Mouse (Mus musculus) cerebellum, adult 2 months (tissue): ENCODE measurements around the gene Cend1. TPM values are rescaled to one million over a fixed set of nuclear protein-coding genes. Genes with fewer than 3 reads are reported as not detected.

Experiments
- DNase-seq, 2 experiments: peaks; one replicate each; pipeline ENCODE4 v3.0.0; 2021
- H3K27ac ChIP-seq: fragments of 200-500 bp; 2 replicates; pipeline ENCODE4 v1.5.1; 2012; ENCODE audit warnings: low read length, control low read depth, inconsistent platforms; ENCODE audit not compliant: insufficient read depth
- H3K27me3 ChIP-seq: fragments of 200-500 bp; 2 replicates; pipeline ENCODE4 v1.6.1; 2012; ENCODE audit warnings: inconsistent platforms, mild to moderate bottlenecking, low read length, moderate library complexity; ENCODE audit not compliant: control insufficient read depth, insufficient read depth
- H3K4me1 ChIP-seq: fragments of 200-500 bp; 2 replicates; pipeline ENCODE4 v1.6.1; 2011; ENCODE audit warnings: low read length; ENCODE audit not compliant: control insufficient read depth, insufficient read depth
- H3K4me3 ChIP-seq: fragments of 200-500 bp; replicated peaks from 2 replicates; pipeline ENCODE3; 2011; ENCODE audit warnings: mild to moderate bottlenecking, low read depth, low read length, control low read depth; ENCODE audit not compliant: insufficient read depth
- CTCF ChIP-seq: fragments of 200-500 bp; IDR thresholded peaks from 2 replicates; pipeline ENCODE4 v1.5.1; 2011; ENCODE audit warnings: low read depth, mild to moderate bottlenecking, control low read depth, low read length, moderate library complexity, borderline replicate concordance; ENCODE audit not compliant: insufficient read depth
- POLR2A ChIP-seq: fragments of 200-500 bp; IDR thresholded peaks from 2 replicates; pipeline ENCODE4 v1.6.1; 2011; ENCODE audit warnings: low read length, control low read depth, borderline replicate concordance; ENCODE audit not compliant: insufficient read depth
- WGBS: fragments of 180-500 bp; shearing (Covaris S2); methylation state at CpG from one replicate; pipeline ENCODE4 v1.1.7; 2018; 5-methylcytosine and 5-hydroxymethylcytosine counted together
- polyA plus RNA-seq: library from polyadenylated mRNA; depleted of rRNA; stranded (reverse); fragments of >200 nt; gene quantifications from 2 replicates; pipeline ENCODE4 v1.2.3, GENCODE M21; 2012

Cend1 gene
- polyA plus RNA-seq, 1 experiment = 402 TPM

- H3K4me3 ChIP-seq = peak overlapping the region; percentile 84
- peaks cover 35% of the 10 kb centered on the region for H3K4me1 ChIP-seq
- no peaks in the 10 kb centered on the region for H3K27me3 ChIP-seq
- peak overlapping the region; percentile 98 for H3K27ac ChIP-seq
- WGBS = 7% methylated on average over 6 of the region's 6 CpGs
- peak; percentile 94 to 98 for DNase-seq
- TF ChIP-seq POLR2A (peak; percentile 63; the same call in 1 of the 2 replicates), CTCF (peak; percentile 17; the same call in 1 of the 2 replicates)
Observed at GRCm38 (mm10) chr7:141432741-141433516, 3.6 kb upstream of the Cend1 start.

GRCm38 (mm10) chr7:141432186-141432611, 2.9 kb upstream of the Cend1 start:
- WGBS = 4% methylated on average over 8 of the region's 8 CpGs
- DNase-seq = peak; percentile 70 to 74
- peak overlapping the region; percentile 85 for H3K27ac ChIP-seq
- H3K4me3 ChIP-seq = peak overlapping the region; percentile 84
- H3K4me1 ChIP-seq = peaks cover 37% of the 10 kb centered on the region
- TF ChIP-seq POLR2A = no peak
- no peak for TF ChIP-seq CTCF
- H3K27me3 ChIP-seq = no peaks in the 10 kb centered on the region

GRCm38 (mm10) chr7:141431434-141432185, 2.3 kb upstream of the Cend1 start:
- TF ChIP-seq POLR2A = no peak
- TF ChIP-seq CTCF = no peak
- H3K4me1 ChIP-seq = peaks cover 37% of the 10 kb centered on the region
- 43% methylated on average over 19 of the region's 19 CpGs for WGBS
- H3K4me3 ChIP-seq = peak overlapping the region; percentile 84
- DNase-seq = peak in 1 of 2 experiments; percentile 46
- H3K27me3 ChIP-seq = no peaks in the 10 kb centered on the region
- H3K27ac ChIP-seq = peak overlapping the region; percentile 85

GRCm38 (mm10) chr7:141430585-141431240, 1.4 kb upstream of the Cend1 start:
- peak overlapping the region; percentile 85 for H3K27ac ChIP-seq
- H3K4me3 ChIP-seq = no peak overlapping the region
- no peaks in the 10 kb centered on the region for H3K27me3 ChIP-seq
- DNase-seq = peak; percentile 38 to 40
- 83% methylated on average over 9 of the region's 9 CpGs for WGBS
- peaks cover 33% of the 10 kb centered on the region for H3K4me1 ChIP-seq
- TF ChIP-seq CTCF (no peak), POLR2A (peak; percentile 4; the same call in 1 of the 2 replicates)

DNA sequence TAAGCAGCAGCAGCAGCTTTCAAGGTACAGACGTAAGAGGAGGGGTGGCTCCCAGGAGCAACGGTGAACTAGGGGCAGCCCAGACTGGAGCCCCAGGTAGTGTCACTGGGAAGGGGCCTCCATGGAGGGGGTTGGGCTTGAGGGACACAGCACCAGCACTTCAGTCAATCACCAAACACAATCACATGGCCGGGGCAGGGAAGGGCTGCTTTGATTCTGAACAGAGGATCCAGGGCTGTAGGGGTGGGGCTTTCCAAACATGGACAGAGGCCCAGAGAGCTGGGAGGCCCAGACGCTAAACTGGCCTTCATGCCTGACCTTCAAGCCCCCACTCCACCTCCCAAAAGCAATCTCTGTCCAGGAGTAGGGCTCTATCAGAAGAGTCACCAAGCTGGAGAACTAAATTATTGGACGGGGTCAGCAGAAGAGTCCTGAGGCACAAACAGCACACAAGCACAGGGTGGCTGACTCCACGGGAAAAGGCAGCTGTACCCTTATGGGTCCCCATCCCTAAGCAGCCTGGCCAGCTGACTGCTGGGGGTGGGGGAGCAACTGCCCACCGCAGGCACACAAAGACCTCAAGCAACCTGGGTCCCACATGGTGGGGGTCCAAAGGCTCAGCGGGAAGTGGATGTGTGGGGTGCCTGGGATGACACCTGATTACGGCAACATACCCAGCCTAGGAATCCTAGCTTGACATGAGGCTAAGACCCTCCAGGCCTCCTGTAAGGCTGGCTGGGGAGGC, 721 bp upstream of the Cend1 start:
- DNase-seq = peak; percentile 44 to 46
- Histone ChIP-seq H3K27ac (no peak overlapping the region), H3K4me1 (peaks cover 31% of the 10 kb centered on the region), H3K4me3 (no peak overlapping the region), H3K27me3 (no peaks in the 10 kb centered on the region)
- TF ChIP-seq POLR2A = peak; percentile 1; the same call in 1 of the 2 replicates
- TF ChIP-seq CTCF = no peak
- 53% methylated on average over 9 of the region's 9 CpGs for WGBS

DNA sequence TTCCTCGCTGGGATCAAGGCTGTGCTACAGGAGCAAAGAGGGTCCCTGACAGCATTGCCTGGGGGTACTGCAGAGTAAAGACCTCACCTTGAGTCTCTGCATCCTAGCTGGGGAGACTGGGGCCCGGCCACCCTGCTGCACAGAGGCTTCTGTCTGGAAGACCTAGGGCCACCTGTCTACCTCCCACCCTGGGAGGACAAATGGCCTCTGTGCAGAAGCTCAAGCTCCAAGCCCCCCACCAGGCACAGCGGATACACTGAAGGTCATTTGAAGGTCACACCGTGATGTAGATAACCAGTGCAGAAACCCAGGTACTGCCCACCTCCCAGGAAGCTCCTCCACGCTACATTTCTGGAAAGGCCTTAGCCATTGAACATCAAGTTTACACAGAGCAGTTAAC, 590 bp downstream of the Cend1 start:
- no peak for TF ChIP-seq POLR2A
- no peak for TF ChIP-seq CTCF
- Histone ChIP-seq H3K27me3 (no peaks in the 10 kb centered on the region), H3K4me1 (peaks cover 31% of the 10 kb centered on the region), H3K4me3 (peak overlapping the region; percentile 78), H3K27ac (peak overlapping the region; percentile 95)
- DNase-seq = peak in 1 of 2 experiments; percentile 50
- 10% methylated on average over 5 of the region's 5 CpGs for WGBS
